Mouse (Mus musculus): ENCODE data around the gene Atf7ip. TPM values are rescaled to one million over a fixed set of nuclear protein-coding genes. Genes with fewer than 3 reads are reported as not detected.

Atf7ip gene
- polyA plus RNA-seq, 1 experiment: 37.2 TPM

DNA sequence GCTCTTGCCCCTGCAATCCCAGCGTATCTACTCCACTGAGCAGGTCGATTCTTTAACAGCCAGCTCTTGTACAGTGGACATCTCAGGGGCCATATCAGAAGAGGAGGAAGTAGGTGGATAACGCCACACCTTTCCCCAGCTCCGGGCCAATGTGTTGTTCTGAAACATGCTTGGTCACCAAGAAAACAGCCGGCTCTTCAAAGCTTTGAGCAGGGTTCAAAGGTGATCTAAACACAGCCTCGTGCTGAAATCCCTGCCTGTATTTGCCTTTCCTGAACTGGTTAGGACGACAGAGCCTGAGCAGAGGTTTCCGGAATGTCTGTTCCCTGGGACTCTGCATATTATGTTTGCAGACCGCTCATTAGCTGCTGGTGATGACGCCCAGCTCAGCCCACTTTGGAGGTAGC, 141.5 kb downstream of the Atf7ip start:
- Histone ChIP-seq H3K27ac (ENCODE audit: insufficient read depth, low read depth, low read length) (no peak overlapping the region), H3K4me3 (ENCODE audit: insufficient read depth, low read length) (no peak overlapping the region), H3K4me1 (ENCODE audit: control insufficient read depth, insufficient read depth, low read length) (no peaks in the 10 kb centered on the region)
- no peak for TF ChIP-seq POLR2A (IDR thresholded peaks at IDR 0.05; ENCODE audit: borderline replicate concordance, low read depth, low read length)
- no peak for TF ChIP-seq CTCF (IDR thresholded peaks at IDR 0.05; ENCODE audit: low read depth, low read length)

DNA sequence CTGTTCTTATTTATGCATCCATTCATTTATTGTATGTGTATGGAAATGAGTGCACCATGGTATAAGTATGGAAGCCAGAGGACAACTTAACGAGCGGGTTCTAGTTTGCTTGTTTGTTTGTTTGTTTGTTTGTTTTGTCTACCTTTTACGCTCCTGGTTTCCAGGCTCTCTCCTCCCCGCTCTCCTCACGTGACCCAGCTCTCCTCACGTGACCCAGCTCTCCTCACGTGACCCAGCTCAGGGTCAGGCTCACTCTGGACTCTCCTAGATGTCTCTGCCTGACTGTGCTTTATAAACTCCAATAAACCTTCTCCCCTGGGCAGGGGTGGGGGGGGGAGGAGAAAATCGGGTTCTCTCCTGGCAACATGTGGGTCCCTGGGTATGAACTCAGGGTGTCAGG, 144.7 kb downstream of the Atf7ip start:
- H3K4me3 ChIP-seq (ENCODE audit: insufficient read depth, low read length): no peak overlapping the region
- no peak for TF ChIP-seq POLR2A (IDR thresholded peaks at IDR 0.05; ENCODE audit: borderline replicate concordance, low read depth, low read length)
- no peak for TF ChIP-seq CTCF (IDR thresholded peaks at IDR 0.05; ENCODE audit: low read depth, low read length)
- H3K4me1 ChIP-seq (ENCODE audit: control insufficient read depth, insufficient read depth, low read length): peaks cover 6% of the 10 kb centered on the region
- H3K27ac ChIP-seq (ENCODE audit: insufficient read depth, low read depth, low read length): no peak overlapping the region

DNA sequence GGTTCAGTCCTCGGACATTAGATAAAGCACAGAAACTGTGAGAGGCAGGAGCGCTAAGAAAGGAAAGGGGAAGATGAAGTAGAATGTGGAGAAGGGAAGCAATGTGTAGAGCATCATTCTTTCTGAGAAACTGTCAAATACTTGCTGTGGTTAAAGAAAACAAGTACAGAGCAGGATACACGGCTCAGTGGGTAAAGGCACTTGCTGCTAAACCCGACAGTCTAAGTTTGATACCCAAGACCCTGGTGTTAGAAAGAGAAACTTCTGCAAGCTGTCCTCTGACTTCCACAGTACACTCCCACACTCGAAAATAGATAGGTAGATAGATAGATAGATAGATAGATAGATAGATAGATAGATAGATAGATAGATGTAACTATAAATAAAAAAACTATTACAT, 147.4 kb downstream of the Atf7ip start:
- TF ChIP-seq CTCF (IDR thresholded peaks at IDR 0.05; ENCODE audit: low read depth, low read length): no peak
- no peak for TF ChIP-seq POLR2A (IDR thresholded peaks at IDR 0.05; ENCODE audit: borderline replicate concordance, low read depth, low read length)
- no peak overlapping the region for H3K4me3 ChIP-seq (ENCODE audit: insufficient read depth, low read length)

DNA sequence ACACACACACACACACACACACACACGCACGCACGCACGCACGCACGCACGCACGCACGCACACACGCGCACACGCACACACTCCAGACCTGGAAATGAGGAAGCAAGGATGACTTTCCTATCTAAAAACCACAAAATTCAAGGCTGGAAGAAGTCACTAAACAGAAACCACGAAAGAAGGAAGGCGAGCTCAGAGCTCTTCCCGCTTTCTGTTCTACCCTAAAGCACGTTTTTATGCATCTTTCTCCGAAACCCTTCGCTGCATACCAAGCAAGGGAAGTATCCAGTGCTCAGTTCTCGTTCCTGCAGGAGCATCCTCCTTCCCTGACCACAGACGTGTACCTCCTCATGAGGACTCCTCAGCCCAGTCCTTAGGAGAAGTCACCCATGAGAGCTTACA, 148.5 kb downstream of the Atf7ip start:
- TF ChIP-seq CTCF (IDR thresholded peaks at IDR 0.05; ENCODE audit: low read depth, low read length): no peak
- no peak for TF ChIP-seq POLR2A (IDR thresholded peaks at IDR 0.05; ENCODE audit: borderline replicate concordance, low read depth, low read length)
- H3K4me3 ChIP-seq (ENCODE audit: insufficient read depth, low read length): no peak overlapping the region; the same call in 1 of the 2 replicates
- H3K27ac ChIP-seq (ENCODE audit: insufficient read depth, low read depth, low read length): no peak overlapping the region
- peaks cover 6% of the 10 kb centered on the region for H3K4me1 ChIP-seq (ENCODE audit: control insufficient read depth, insufficient read depth, low read length)

More for the DNA sequence above, 147.4 kb downstream of the Atf7ip start:
- H3K27ac ChIP-seq (ENCODE audit: insufficient read depth, low read depth, low read length): no peak overlapping the region
- peaks cover 6% of the 10 kb centered on the region for H3K4me1 ChIP-seq (ENCODE audit: control insufficient read depth, insufficient read depth, low read length)

DNA sequence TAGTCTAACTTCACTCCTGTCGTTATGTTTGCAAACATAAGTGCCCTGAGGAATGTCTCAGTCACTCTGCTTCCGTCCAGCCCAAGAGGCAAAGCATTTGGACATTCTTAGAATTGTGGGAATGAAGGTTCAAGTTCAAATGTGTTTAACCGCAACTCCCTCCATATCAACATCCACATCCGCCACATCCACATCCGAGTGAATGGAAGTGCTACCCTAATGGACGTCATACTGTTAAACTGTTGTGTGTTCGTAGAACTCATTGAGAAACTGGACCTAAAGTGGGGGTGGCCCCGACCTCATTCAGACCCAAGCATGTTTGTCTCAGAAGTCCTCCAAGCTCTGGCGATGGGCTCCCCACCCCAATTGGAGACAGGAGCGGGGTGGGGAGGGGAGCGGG, 149.8 kb downstream of the Atf7ip start:
- H3K4me1 ChIP-seq (ENCODE audit: control insufficient read depth, insufficient read depth, low read length): peaks cover 10% of the 10 kb centered on the region
- H3K27ac ChIP-seq (ENCODE audit: insufficient read depth, low read depth, low read length): no peak overlapping the region
- TF ChIP-seq POLR2A (IDR thresholded peaks at IDR 0.05; ENCODE audit: borderline replicate concordance, low read depth, low read length): no peak
- TF ChIP-seq CTCF (IDR thresholded peaks at IDR 0.05; ENCODE audit: low read depth, low read length): no peak
- no peak overlapping the region for H3K4me3 ChIP-seq (ENCODE audit: insufficient read depth, low read length)

DNA sequence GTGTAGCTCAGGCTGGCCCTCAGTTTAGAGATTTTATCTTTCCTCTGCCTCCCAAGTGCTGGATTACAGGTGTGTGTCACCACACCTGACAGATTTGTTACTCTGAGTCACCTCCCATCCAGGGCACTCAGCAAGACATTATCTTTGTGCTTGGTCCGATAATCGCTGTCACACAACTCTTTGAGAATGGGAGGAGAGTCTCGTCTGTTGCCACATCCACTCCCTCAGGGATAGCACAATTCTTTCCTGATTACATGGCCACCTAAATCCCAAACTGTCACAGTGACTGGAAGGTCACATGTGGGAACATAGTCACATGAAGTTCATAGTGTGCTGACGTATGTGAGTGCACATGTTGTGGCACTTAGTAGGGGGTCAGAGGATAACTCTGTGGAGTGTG, 152.3 kb downstream of the Atf7ip start:
- H3K4me3 ChIP-seq (ENCODE audit: insufficient read depth, low read length): no peak overlapping the region
- H3K4me1 ChIP-seq (ENCODE audit: control insufficient read depth, insufficient read depth, low read length): peaks cover 10% of the 10 kb centered on the region
- TF ChIP-seq POLR2A (IDR thresholded peaks at IDR 0.05; ENCODE audit: borderline replicate concordance, low read depth, low read length) (no peak), CTCF (IDR thresholded peaks at IDR 0.05; ENCODE audit: low read depth, low read length) (no peak)
- H3K27ac ChIP-seq (ENCODE audit: insufficient read depth, low read depth, low read length): no peak overlapping the region

DNA sequence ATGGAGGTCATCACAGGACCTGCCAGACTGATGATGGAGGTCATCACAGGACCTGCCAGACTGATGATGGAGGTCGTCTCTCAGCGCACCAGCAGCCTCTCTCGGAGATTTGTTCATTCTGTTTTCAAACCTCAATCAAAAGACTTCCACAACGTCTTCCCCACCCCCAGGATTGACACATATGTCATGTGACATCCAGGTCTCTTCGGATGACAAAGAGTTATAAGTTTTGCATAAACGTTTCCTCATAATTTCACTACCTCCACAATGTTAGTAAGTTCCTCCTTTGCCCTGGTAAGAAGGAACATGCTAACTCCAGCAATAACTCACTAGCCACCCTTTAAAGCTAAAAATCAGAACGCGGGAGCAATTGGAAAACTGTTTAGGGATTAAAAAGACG, 153.3 kb downstream of the Atf7ip start:
- no peak overlapping the region for H3K4me3 ChIP-seq (ENCODE audit: insufficient read depth, low read length)
- no peak overlapping the region for H3K27ac ChIP-seq (ENCODE audit: insufficient read depth, low read depth, low read length)
- no peak for TF ChIP-seq CTCF (IDR thresholded peaks at IDR 0.05; ENCODE audit: low read depth, low read length)
- TF ChIP-seq POLR2A (IDR thresholded peaks at IDR 0.05; ENCODE audit: borderline replicate concordance, low read depth, low read length): no peak
- peaks cover 10% of the 10 kb centered on the region for H3K4me1 ChIP-seq (ENCODE audit: control insufficient read depth, insufficient read depth, low read length)

Other genes with a start within 250 kb of the Atf7ip start
- gene Gm8994, start 178.6 kb upstream of the Atf7ip start, polyA plus RNA-seq (2012; ENCODE audit: insufficient read depth, insufficient read length, missing spikeins): 0.91 TPM in 1 of 2 replicates, not detected in the other
- gene E330021D16Rik, start 90.6 kb upstream of the Atf7ip start, polyA plus RNA-seq (2012; ENCODE audit: insufficient read depth, insufficient read length, missing spikeins): not detected in 2 replicates
- 28.1 and 31.0 TPM in 2 replicates for gene Plbd1, start 155.8 kb downstream of the Atf7ip start, polyA plus RNA-seq (2012; ENCODE audit: insufficient read depth, insufficient read length, missing spikeins)

Data from bone marrow macrophage, adult 2 months (primary cell).